Mouse (Mus musculus) urinary bladder, postnatal 25 days (tissue): ENCODE data around the gene Rpl31.
A peak's percentile ranks its signal among the peaks of the same experiment; 100 is the strongest.

ENCODE experiments used
- DNase-seq: peaks from one replicate; pipeline ENCODE4 v3.0.0; 2022; ENCODE audit warnings: low spot score

Rpl31 gene

GRCm38 (mm10) chr1:39367601-39368266, at the start of gene Rpl31:
Gene Rpl31, plus strand, starts transcription at chr1:39367842.
- peak; percentile 95 for DNase-seq

- no peak for DNase-seq
These were observed 49.7 kb upstream of the Rpl31 start for GRCm38 (mm10) chr1:39317935-39318334.

GRCm38 (mm10) chr1:39318870-39319269, 48.8 kb upstream of the Rpl31 start:
- no peak for DNase-seq

- DNase-seq = no peak
These were observed 45.7 kb upstream of the Rpl31 start for GRCm38 (mm10) chr1:39321954-39322353.

GRCm38 (mm10) chr1:39325228-39325627, 42.4 kb upstream of the Rpl31 start:
- no peak for DNase-seq

- DNase-seq = no peak
These were observed 40.1 kb upstream of the Rpl31 start for GRCm38 (mm10) chr1:39327546-39327945.

GRCm38 (mm10) chr1:39330857-39331594, 36.6 kb upstream of the Rpl31 start:
- DNase-seq = no peak

- DNase-seq = no peak
These were observed 35.2 kb upstream of the Rpl31 start for GRCm38 (mm10) chr1:39332456-39332855.

- no peak for DNase-seq
These were observed 32.0 kb upstream of the Rpl31 start for GRCm38 (mm10) chr1:39335561-39336196.

GRCm38 (mm10) chr1:39336788-39337187, 30.9 kb upstream of the Rpl31 start:
- DNase-seq = no peak

- DNase-seq = no peak
These were observed 28.8 kb upstream of the Rpl31 start for GRCm38 (mm10) chr1:39338831-39339230.

GRCm38 (mm10) chr1:39339455-39339854, 28.2 kb upstream of the Rpl31 start:
- DNase-seq = no peak

GRCm38 (mm10) chr1:39340156-39340555, 27.5 kb upstream of the Rpl31 start:
- DNase-seq = no peak

- DNase-seq = peak; percentile 47
These were observed 27.0 kb upstream of the Rpl31 start for GRCm38 (mm10) chr1:39340647-39341046.

GRCm38 (mm10) chr1:39341807-39342206, 25.8 kb upstream of the Rpl31 start:
- DNase-seq = no peak

GRCm38 (mm10) chr1:39343242-39343641, 24.4 kb upstream of the Rpl31 start:
- no peak for DNase-seq

GRCm38 (mm10) chr1:39344981-39345600, 22.6 kb upstream of the Rpl31 start:
- DNase-seq = no peak

GRCm38 (mm10) chr1:39349001-39349400, 18.6 kb upstream of the Rpl31 start:
- no peak for DNase-seq

- DNase-seq = no peak
These were observed 18.2 kb upstream of the Rpl31 start for GRCm38 (mm10) chr1:39349427-39349826.

GRCm38 (mm10) chr1:39361754-39362514, 5.7 kb upstream of the Rpl31 start:
- DNase-seq = no peak

- DNase-seq = no peak
These were observed 5.1 kb upstream of the Rpl31 start for GRCm38 (mm10) chr1:39362515-39362893.

- no peak for DNase-seq
These were observed 2.1 kb upstream of the Rpl31 start for GRCm38 (mm10) chr1:39365562-39365961.
